Mouse (Mus musculus) stomach, postnatal 0 days (tissue): Measurements from ENCODE around the gene Arhgap30. TPM values are rescaled to one million over a fixed set of nuclear protein-coding genes. Genes with fewer than 3 reads are reported as not detected.

Experiments
- ATAC-seq: fragments of 200-750 bp; cut with Nextera tagmentation; 2 replicates; pipeline ENCODE4 v1.8.0; 2017; ENCODE audit not compliant: low FRiP score, low TSS enrichment
- DNase-seq: peaks from one replicate; pipeline ENCODE4 v3.0.0-alpha.2; 2016; ENCODE audit warnings: low spot score
- H3K27ac ChIP-seq: fragments of 300-500 bp; sonication (generic); replicated peaks from 2 replicates; pipeline ENCODE4 v1.5.1; 2014; ENCODE audit warnings: mild to moderate bottlenecking, control low read depth
- H3K27me3 ChIP-seq: fragments of 300-500 bp; sonication (generic); 2 replicates; pipeline ENCODE4 v1.6.1; 2014; ENCODE audit warnings: low read length; ENCODE audit not compliant: control insufficient read depth, insufficient read depth
- H3K36me3 ChIP-seq: fragments of 300-500 bp; sonication (generic); 2 replicates; pipeline ENCODE4 v1.6.1; 2014; ENCODE audit warnings: low read length, mixed read lengths; ENCODE audit not compliant: control insufficient read depth, insufficient read depth
- H3K4me1 ChIP-seq: fragments of 300-500 bp; sonication (generic); replicated peaks from 2 replicates; pipeline ENCODE4 v1.6.1; 2014; ENCODE audit warnings: antibody characterized with exemption; ENCODE audit not compliant: control insufficient read depth, insufficient read depth
- H3K4me2 ChIP-seq: fragments of 300-500 bp; sonication (generic); replicated peaks from 2 replicates; pipeline ENCODE4 v1.6.1; 2014; ENCODE audit warnings: low read depth, mild to moderate bottlenecking, control low read depth, moderate library complexity
- H3K4me3 ChIP-seq: fragments of 300-500 bp; sonication (generic); 2 replicates; pipeline ENCODE4 v1.5.1; 2014; ENCODE audit warnings: low read depth, low read length, control low read depth
- H3K9ac ChIP-seq: fragments of 300-500 bp; sonication (generic); 2 replicates; pipeline ENCODE4 v1.6.1; 2014; ENCODE audit warnings: mild to moderate bottlenecking, low read length, control low read depth, mixed read lengths
- H3K9me3 ChIP-seq: fragments of 300-500 bp; sonication (generic); 2 replicates; pipeline ENCODE4 v1.6.1; 2016; ENCODE audit warnings: low read length; ENCODE audit not compliant: control insufficient read depth
- CTCF ChIP-seq: IDR thresholded peaks from 2 replicates; pipeline ENCODE4 v1.5.1; 2016; ENCODE audit warnings: antibody characterized with exemption, low read depth, mild to moderate bottlenecking, moderate library complexity
- EP300 ChIP-seq: optimal IDR thresholded peaks from 2 replicates; pipeline ENCODE3; 2016; ENCODE audit warnings: antibody characterized with exemption
- WGBS: fragments of 180-500 bp; shearing (Covaris S2); extraction: QIAGEN DNeasy Blood & Tissue Kit; methylation state at CpG from one replicate; pipeline ENCODE4 v1.1.7; 2014; 5-methylcytosine and 5-hydroxymethylcytosine counted together
- polyA plus RNA-seq: library from polyadenylated mRNA; unstranded; fragments of >200 nt; fragmentation: Nextera tagmentation; extraction: Ambion mirVana; gene quantifications from 2 replicates; pipeline ENCODE4 v1.2.1, GENCODE M21; 2015

The Arhgap30 gene
- polyA plus RNA-seq, 1 experiment from 2014 or later = 1.2 TPM

- Histone ChIP-seq H3K27me3 (no peaks in the 10 kb centered on the region), H3K4me1 (no peaks in the 10 kb centered on the region), H3K9me3 (no peaks in the 10 kb centered on the region), H3K9ac (no peak overlapping the region), H3K4me3 (no peak overlapping the region), H3K4me2 (no peak overlapping the region), H3K36me3 (no peaks in the 10 kb centered on the region), H3K27ac (no peak overlapping the region)
- TF ChIP-seq EP300 (no peak), CTCF (no peak)
- no peak for ATAC-seq
- 71% methylated on average over 4 of the region's 4 CpGs for WGBS
- DNase-seq = no peak
These were observed 13.1 kb downstream of the Arhgap30 start for GRCm38 (mm10) chr1:171401821-171402220.

DNA sequence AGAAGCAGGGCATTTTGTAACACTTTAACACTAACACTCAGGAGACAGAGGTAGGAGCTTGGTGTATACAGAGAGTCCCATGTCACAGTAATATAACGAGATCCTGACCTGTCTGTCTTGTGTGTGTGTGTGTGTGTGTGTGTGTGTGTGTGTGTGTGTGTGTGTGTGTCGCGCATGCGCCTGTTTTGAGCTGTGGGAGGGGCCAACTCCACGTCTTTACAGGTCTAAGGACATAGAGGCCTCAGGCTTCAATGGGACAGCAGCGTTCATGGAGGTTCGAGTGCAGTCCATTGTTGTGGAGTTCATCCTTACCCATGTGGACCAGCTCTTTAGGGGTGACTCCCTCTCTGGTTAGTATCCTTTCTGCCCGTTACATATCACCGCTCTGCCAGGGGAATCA is 14.2 kb downstream of the Arhgap30 start:
- DNase-seq = no peak
- Histone ChIP-seq H3K27me3 (no peaks in the 10 kb centered on the region), H3K36me3 (no peaks in the 10 kb centered on the region), H3K4me3 (no peak overlapping the region), H3K9ac (no peak overlapping the region), H3K27ac (no peak overlapping the region), H3K9me3 (no peaks in the 10 kb centered on the region), H3K4me1 (no peaks in the 10 kb centered on the region), H3K4me2 (no peak overlapping the region)
- WGBS = 83% methylated on average over 9 of the region's 9 CpGs
- TF ChIP-seq EP300 (no peak), CTCF (no peak)
- no peak for ATAC-seq

- H3K27me3 ChIP-seq = no peaks in the 10 kb centered on the region
- H3K4me1 ChIP-seq = no peaks in the 10 kb centered on the region
- no peak for TF ChIP-seq CTCF
- no peak for TF ChIP-seq EP300
- no peak overlapping the region for H3K9ac ChIP-seq
- H3K4me3 ChIP-seq = no peak overlapping the region
- ATAC-seq (no peak), DNase-seq (no peak)
- H3K27ac ChIP-seq = no peak overlapping the region
- H3K9me3 ChIP-seq = no peaks in the 10 kb centered on the region
- WGBS = 72% methylated on average over 5 of the region's 5 CpGs
- H3K4me2 ChIP-seq = no peak overlapping the region
- H3K36me3 ChIP-seq = no peaks in the 10 kb centered on the region
These were observed 18.5 kb downstream of the Arhgap30 start for GRCm38 (mm10) chr1:171407263-171407662.

DNA sequence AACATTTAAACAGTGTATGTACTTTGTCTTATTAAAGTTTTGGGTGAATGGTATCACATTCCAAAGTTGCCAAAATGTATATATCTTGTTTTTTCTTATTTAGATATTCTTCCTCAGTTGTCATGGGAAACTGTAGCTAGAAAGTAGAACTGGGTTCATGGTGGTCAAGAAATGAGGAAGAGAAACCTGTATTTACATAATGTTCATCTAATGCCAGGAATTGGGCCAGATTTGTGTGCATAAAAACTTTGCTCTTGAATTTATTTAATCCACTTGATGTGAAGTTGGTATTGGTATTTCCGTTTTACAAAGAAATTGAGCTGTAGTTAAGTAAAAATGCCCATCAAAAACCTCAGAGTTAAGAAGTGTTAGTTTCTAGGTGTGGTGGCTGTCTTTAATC is 21.5 kb downstream of the Arhgap30 start:
- DNase-seq = no peak
- Histone ChIP-seq H3K9me3 (no peaks in the 10 kb centered on the region), H3K4me3 (no peak overlapping the region), H3K4me1 (0 out of 2 replicates have a peak, but pooled peaks cover 3% of the 10 kb centered on the region), H3K27ac (no peak overlapping the region), H3K4me2 (no peak overlapping the region), H3K36me3 (no peaks in the 10 kb centered on the region), H3K9ac (no peak overlapping the region), H3K27me3 (no peaks in the 10 kb centered on the region)
- ATAC-seq = no peak
- 89% methylated on average over 1 of the region's 1 CpGs for WGBS
- TF ChIP-seq CTCF = no peak

- Histone ChIP-seq H3K4me1 (0 out of 2 replicates have a peak, but pooled peaks cover 3% of the 10 kb centered on the region), H3K4me3 (peak within 1 kb of the TSS; percentile 94), H3K9ac (peak within 1 kb of the TSS; percentile 96), H3K27ac (peak within 1 kb of the TSS; percentile 96), H3K4me2 (peak within 1 kb of the TSS; percentile 64), H3K27me3 (no peaks in the 10 kb centered on the region), H3K36me3 (peaks cover 4% of the 10 kb centered on the region; the same call in 1 of the 2 replicates), H3K9me3 (no peaks in the 10 kb centered on the region)
- ATAC-seq (peak; percentile 95), DNase-seq (peak; percentile 96)
- TF ChIP-seq CTCF = 0 out of 2 replicates have a peak, but pooled peaks have one; percentile 23
- TF ChIP-seq EP300 = peak; percentile 49
- 1% methylated on average over 36 of the region's 36 CpGs for WGBS
These were observed 22.3 kb downstream of the Arhgap30 start, which contains the start of gene Usf1 for GRCm38 (mm10) chr1:171410947-171411484. Usf1 (plus strand) TSS chr1:171411313.

GRCm38 (mm10) chr1:171411492-171411941 is 22.8 kb downstream of the Arhgap30 start:
- no peak for DNase-seq

More at GRCm38 (mm10) chr1:171411492-171411941, 22.8 kb downstream of the Arhgap30 start:
- Histone ChIP-seq H3K27me3 (no peaks in the 10 kb centered on the region), H3K36me3 (peaks cover 7% of the 10 kb centered on the region; the same call in 1 of the 2 replicates), H3K4me2 (peak overlapping the region; percentile 64), H3K4me3 (peak overlapping the region; percentile 94), H3K9ac (peak overlapping the region; percentile 96), H3K27ac (peak overlapping the region; percentile 96), H3K9me3 (no peaks in the 10 kb centered on the region), H3K4me1 (0 out of 2 replicates have a peak, but pooled peaks cover 3% of the 10 kb centered on the region)
- under 1% methylated on average over 38 of the region's 39 CpGs for WGBS
- peak; percentile 78 for ATAC-seq
- TF ChIP-seq CTCF = no peak
- peak; percentile 49 for TF ChIP-seq EP300
